Mouse (Mus musculus): Measurements from ENCODE around the gene Chga. TPM values are rescaled to one million over a fixed set of nuclear protein-coding genes. Genes with fewer than 3 reads are reported as not detected.

Gene Chga
- polyA plus RNA-seq (2012): not detected in 2 replicates

DNA sequence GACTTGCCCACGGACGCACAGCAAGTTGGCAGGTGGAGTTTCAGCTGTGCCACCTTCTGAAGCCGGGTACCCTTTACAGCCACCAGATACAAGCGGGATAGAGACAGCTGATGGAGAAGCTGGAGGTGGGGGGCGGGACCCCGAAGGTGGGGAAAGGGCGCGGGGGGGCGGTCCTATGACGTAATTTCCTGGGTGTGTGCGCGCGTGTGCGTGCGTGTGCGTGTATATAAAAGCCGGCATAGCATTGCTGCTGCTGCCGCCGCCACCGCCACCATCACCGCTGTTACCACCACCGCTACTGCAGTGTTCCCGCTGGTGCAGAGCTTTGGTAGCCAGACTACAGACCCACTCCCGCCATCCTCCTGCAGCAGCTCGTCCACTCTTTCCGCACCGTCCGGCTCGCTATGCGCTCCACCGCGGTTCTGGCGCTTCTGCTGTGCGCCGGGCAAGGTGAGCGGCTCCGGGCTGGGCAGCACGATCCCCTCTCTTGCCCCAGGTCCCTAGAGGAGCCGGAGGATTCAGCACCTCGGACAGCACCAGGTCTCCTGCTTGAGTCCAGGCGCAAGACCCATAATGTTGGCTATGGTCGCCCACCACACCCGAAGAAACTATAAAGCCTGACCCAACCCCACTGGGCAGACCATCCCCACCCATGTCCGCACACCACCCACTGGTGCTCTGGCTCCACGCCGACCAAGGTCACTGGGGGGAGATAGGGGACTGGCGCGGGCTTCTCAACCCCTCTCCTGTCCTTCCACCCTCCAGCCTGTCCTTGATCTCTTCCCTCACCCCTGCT is at the start of gene Chga:
TSS of gene Chga (plus strand) at position 249 of the 796 bp plus-strand sequence.
- no peak for TF ChIP-seq GATA1 (IDR thresholded peaks at IDR 0.05; ENCODE audit: low read length)

DNA sequence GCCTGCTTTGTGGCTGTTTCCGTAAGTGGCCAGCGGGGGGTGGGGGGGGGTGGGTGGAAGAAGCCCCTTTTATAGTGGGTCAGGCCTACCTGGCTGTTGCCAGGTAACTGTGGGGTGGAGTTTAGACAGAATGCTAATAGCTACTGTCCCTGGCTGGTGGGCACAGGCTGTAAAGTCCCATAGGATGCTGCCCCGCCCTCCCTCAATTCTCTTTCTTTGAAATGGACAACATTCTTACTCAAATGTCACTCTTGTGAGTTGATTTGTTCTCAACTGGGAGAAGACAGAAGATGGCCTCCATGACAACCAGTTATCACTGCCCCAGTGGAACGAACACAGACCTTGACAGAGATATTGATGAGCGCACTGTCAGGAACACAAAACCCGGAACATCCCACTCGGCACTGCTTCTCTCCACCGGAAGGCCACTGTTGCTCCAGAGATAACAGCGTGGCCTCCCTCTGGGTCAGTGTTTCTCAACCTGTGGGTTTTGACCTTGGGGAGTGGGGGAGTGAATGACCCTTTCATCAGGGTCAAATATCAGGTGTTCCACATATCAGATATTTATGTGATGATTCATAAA is 49.5 kb upstream of the Chga start:
- no peak for TF ChIP-seq GATA1 (IDR thresholded peaks at IDR 0.05; ENCODE audit: low read length)

DNA sequence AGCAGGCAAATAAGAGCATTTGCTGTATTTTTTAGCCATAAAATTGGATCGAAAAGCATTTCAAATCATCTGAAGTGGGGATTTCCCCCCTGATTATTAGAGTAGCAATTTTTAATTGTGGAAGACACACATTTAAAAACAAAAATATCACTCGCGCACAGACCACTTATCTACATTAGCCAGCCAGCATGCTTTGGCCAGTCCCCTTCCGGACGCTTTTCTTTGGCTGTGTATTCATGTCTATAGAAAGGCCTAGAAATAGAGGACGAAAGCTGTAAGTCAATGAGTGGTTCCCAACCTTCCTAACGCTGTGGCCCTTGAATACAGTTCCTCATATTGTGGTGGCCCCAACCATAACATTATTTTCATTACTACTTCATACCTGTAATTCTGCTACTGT is 48.8 kb upstream of the Chga start:
- TF ChIP-seq GATA1 (IDR thresholded peaks at IDR 0.05; ENCODE audit: low read length): no peak

DNA sequence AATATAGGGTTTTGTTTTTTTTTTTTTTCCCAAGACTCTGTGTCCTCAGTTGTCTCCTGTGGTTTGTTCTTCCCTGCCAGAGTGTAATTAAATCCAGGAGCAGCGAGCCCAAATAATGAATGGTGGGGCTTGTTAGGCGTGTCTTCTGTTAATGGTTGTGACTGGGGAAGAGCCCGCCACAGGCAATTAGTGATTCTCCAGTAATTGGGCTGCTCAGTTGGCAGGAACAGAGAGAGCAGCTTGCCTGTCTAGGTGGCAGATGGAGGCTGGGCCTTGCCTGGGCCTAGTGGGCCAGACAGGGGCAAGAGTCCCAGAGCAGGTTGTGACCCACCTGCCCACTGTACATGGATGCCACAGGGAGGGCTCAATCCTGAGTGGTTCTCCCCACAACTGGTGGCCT is 43.4 kb upstream of the Chga start:
- no peak for TF ChIP-seq GATA1 (IDR thresholded peaks at IDR 0.05; ENCODE audit: low read length)

DNA sequence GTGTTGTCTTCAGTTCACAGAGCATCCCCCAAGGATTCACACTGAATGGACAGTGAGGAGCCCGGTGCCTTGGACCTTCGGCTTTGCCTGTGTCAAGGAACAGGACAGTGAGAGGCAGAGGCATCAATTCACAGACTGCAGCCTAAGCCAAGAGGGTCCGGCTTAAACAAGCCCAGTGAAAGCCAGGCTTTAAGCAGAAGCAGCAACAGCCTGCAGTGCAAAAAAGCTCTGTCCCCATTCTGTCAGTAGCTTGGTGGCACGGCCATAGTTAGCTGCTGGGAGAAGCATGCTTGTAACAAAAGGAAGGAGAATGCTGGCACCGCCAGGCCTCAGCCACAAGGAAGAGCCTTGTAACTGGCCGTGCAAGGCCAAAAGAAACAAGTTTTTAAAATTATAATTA is 40.6 kb upstream of the Chga start:
- TF ChIP-seq GATA1 (IDR thresholded peaks at IDR 0.05; ENCODE audit: low read length): no peak

DNA sequence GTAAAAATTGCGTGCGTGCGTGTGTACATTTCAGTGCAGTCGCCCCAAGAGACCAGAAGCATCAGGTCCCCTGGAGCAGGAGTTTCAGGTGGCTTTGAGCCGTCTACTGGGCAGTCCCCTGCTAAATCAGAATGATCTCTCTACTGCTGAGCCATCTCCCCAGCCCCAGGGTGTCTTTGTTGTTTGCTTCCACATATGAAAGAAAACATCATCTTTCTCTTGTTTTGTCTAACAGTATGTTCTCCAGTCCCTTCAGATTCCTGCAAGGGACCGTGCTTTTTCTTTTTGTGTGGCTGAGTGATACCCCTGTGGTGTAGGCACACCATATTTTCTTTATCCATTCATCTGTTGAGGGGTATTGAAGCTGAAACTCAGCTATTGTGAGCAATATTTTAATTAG is 40.0 kb upstream of the Chga start:
- no peak for TF ChIP-seq GATA1 (IDR thresholded peaks at IDR 0.05; ENCODE audit: low read length)

DNA sequence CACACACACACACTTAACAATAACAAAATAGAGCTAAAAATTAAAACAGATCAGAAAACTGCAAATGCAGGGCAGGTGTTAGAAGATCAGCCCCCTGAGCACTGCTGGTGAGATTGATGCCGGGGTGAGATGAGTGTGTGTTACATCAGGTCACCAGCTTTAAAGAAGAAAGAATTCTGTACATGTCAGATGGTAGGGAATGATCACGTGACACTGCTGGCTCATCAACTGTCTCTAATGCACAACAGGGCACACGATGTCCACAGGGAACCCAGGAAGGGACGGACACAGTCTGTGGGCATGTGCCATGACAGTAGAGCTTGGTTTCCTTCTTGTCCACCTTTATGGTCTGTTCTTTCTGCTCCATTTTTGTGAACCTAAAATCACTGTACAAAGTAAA is 38.6 kb upstream of the Chga start:
- no peak for TF ChIP-seq GATA1 (IDR thresholded peaks at IDR 0.05; ENCODE audit: low read length)

DNA sequence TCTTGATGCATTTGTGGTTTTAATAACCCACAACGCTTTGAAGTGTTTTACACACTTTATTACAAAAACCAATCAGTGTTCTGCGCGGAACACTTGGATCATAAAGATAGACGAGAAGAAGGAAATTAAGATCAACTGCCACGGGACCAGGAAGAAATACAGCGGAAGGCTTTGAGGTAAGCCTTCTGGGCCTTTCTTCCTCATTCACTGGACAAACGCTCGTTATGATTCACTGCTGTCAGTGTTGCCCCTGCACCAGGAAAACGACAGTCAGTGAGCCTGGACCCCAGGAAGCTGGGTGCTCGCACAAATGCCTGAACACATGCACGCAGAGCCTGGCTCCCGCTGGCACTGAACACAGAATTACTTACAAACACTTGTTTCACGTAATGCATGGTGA is 37.1 kb upstream of the Chga start:
- TF ChIP-seq GATA1 (IDR thresholded peaks at IDR 0.05; ENCODE audit: low read length): no peak

DNA sequence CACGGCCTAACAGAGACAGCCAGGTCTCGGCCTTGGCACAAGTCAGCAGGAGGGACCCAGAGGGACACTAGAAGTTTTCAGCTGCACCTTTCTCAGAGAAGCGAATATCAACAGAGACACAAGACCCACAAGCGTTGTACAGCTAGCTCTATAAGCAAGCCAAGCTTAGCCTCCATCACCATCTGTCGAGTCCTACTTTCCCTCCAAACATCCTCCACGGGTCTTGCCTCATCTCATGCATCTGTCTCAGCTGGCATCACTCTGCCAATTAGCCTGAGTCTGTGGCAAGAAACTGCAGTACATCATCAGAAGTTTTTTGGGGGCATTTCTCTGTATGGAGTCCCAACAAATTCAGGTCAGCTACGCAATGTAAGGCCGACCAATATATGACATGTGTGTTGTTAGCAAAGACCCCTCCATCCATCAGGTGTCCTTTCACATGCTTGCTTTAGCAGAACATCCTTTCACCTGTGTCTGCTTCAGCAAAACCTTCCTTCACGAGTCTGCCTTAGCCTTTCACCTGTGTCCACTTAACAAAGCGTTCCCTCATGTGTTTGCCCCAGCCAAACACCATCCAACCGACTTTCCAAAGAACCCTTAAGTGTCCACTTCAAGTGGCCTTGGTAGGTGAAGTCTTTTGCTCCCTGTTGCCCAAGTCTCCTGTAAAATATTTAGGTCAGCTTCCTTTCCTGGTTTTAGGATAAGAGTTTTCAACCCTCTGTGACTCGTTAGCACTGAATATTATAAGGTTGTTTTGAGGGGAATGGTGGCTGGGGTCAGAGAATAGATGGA is 34.6 kb upstream of the Chga start:
- no peak for TF ChIP-seq GATA1 (IDR thresholded peaks at IDR 0.05; ENCODE audit: low read length)

DNA sequence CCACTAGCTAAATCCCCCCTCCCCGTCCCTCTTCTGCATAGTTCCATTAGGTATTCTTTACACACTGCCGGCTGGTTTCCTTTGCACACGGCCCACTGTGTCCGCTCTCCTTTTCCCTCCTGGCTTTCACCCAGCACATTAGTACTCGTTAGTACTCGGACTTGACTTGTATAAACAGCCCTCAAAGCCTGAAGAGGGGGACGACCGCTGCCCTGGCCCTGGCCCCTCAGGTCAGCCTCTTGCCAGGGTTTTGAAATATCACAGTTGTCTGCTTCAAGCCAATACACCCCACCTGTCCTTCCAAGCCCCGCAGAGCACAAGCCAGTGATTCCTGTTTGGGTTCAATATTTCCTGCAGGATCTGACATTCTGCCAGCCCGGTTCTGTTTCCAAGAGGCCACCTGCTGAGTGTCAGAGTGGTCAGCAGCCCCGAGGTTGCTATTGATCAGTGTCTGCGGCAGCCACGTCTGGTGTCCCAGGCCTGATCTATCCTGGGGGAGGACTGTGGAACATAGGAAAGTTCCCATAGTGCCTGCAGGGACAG is 32.9 kb upstream of the Chga start:
- TF ChIP-seq GATA1 (IDR thresholded peaks at IDR 0.05; ENCODE audit: low read length): no peak

DNA sequence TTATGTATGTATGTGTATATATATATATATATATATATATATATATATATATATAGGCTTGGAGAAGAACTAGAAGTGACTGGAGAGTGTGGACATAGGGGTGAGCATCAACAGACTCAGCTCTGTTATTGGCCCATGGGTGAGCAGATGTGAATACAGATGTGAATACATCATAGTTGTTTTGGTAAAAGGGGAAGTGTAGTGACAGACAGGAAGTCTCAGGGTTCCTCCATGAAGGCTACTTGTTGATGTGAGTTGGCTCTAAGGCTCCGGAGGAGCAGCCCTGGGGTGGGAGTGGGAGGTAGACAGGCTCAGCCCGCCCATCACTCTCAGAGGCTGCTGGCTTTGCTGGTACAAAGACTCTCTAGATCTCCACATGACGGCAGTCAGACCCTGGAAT is 30.6 kb upstream of the Chga start:
- TF ChIP-seq GATA1 (IDR thresholded peaks at IDR 0.05; ENCODE audit: low read length): no peak

DNA sequence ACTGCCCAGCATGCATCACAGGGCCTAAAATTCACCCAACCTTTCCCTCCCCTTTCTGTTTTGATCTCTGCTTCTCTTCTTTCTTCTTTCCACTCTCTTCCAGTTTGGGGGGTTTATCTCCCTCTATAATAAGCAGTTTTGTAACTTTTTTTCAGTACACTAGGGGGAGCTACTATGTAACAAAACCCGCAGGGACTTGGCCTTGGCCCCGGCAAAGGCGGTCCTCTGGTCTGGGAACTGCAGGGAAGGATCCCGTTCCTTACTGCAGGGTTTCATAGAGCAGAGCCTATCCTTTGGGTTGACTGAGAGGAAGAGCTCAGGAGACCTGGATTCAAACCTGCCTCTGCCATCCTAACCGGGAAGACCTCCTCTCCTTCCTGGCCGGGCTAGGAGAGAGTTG is 30.0 kb upstream of the Chga start:
- no peak for TF ChIP-seq GATA1 (IDR thresholded peaks at IDR 0.05; ENCODE audit: low read length)

DNA sequence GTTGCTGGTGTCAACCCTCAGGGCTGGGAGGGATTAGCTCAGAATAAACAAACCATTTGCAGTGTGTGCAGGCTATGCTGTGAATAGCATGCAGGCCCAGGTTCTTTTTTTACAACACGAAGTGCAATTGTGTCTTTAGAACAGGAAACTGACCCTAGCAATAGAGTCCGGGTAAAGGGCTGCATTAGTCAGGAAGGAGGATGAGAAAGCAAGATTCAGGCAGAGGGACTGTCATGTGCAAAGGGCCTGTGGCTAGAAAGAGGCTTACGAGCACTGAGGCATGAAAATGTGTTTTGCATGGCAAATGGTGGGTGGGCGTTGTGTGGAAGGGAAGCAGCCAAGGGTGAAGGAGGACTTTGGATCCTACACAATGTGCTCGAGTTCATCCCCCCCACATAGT is 26.8 kb upstream of the Chga start:
- TF ChIP-seq GATA1 (IDR thresholded peaks at IDR 0.05; ENCODE audit: low read length): no peak

DNA sequence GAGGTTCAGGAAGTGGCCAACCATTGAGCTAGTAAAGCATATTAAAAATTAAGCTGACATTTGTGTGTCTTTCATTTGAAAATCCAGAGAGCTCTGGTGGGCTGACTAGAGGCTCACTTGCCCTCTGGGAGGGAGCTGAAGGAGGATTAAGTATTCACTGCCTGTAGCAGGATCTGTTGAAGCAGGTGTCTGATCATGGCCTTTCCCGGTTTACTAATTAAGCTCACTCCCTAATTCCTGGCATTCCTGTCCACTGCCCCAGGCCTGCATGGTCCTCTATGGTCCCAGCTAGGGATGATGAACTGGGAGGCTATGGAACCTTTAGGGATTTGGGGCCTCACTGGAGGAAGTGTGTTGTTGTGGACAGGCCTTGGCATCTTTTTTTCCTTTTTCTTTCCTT is 19.0 kb upstream of the Chga start:
- TF ChIP-seq GATA1 (IDR thresholded peaks at IDR 0.05; ENCODE audit: low read length): no peak

DNA sequence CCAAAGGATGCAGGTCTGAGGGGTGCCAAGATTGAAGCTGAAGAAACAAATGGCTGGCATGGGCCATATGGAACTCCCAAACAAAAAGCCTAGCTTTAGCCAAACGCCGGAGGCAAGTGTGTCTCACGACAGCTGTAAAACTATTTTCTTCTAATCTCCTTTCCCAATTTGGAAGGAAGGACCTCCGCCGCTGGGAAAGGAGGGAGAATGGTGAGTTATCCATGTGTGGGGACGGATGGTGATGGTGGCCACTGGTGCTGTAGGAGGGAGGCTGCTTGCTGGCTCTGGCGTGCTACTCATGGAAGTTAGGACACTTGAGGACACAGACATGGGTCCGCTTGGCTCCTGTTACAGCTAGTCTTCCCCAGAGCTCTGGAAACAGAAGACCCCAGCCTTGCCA is 14.5 kb upstream of the Chga start:
- no peak for TF ChIP-seq GATA1 (IDR thresholded peaks at IDR 0.05; ENCODE audit: low read length)

DNA sequence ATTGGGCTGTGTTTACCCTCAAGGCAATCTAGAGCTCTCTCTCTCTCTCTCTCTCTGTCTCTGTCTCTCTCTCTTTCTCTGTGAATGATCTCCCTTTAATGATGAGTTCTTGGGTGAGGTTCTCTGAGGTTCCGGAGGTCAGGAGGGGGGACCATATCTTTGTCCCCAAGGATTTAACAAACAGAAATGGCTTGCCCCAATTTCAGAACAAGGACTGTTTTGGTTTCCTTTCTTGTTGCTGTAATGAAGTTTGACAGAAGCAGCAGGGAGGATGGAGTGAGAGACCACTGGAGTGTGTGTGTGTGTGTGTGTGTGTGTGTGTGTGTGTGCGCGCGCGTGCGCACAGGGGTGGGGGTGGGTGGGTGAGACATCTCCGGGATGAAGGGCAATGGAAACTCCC is 13.6 kb upstream of the Chga start:
- no peak for TF ChIP-seq GATA1 (IDR thresholded peaks at IDR 0.05; ENCODE audit: low read length)
